Mouse (Mus musculus) ovary, adult 18-20 months (tissue): ENCODE results near the gene Tpst1.

Source experiments
- DNase-seq: peaks from one replicate; pipeline ENCODE4 v3.0.0; 2022; ENCODE audit warnings: low spot score, mixed read lengths

Tpst1 gene

GRCm38 (mm10) chr5:130143977-130144333 is 70.8 kb downstream of the Tpst1 start:
- peak; percentile 89 for DNase-seq

GRCm38 (mm10) chr5:130144334-130145312 is 71.5 kb downstream of the Tpst1 start, which contains the start of gene Kctd7:
Gene Kctd7 (plus strand): TSS chr5:130144861.
- DNase-seq: peak; percentile 96

DNA sequence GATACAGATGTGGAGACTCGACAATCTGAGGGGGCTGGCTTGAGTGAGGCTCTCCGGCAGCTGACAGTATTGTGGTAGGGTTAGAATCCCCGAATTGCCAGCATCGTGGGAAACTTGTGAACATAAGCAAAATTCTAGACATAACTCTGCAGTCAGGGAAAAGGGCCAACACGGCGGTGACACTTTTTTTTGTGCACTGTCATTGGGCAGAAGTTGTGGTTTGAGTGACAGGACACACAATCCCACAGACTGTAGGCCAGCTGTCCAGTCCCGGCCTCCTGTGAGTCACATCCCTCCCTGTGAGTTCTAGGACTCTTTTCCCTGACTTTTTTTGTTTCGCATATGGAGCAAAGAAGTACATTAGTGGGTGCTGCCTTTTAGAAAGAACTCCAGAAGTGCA is 72.8 kb downstream of the Tpst1 start:
- DNase-seq: no peak

DNA sequence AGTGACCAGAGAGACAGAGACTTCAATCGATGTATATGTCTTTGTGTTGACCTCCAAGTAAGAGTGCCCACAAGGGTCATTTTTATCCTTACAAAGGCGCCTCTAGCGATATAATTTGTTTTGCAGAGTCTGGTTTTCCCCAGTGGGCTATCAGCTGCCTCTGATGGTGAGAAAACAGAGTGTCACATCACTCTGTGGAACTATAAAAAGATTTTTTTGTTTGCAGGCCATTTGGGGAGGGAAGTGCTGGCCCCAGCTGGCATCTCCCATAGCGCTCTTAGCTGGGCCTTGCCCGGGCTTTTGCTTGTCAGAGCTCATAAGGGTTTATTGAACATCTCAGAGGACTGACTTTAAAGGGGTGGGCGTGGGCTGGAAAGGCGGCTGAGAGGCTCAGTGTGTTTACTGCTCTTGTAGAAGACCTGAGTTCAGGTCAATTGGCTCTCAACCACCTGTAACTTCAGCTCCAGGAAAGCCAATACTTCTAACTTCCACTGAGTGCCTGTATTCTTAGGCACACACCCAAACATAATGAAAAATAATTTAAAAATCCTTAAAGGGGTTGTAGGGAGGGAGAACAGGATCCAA is 76.7 kb downstream of the Tpst1 start:
- no peak for DNase-seq

DNA sequence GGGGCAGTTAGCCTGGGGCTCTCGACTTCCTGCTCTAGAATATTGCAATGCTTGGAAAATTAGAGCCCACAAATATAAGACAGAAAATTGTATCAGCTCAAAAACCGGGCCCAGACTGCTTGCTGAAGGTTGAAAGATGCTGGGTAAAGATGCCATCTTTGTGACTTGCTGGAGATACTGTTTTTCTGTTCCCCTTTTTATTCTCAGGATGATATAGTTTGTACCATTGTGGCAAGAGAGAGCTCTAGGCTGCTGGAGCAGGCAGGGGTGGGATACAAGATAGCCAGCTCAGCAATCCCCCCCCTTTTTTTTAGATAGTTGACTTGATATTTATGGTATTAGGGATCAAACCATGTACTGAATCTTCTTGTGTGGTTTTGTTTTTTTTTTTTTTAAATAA is 81.2 kb downstream of the Tpst1 start:
- DNase-seq: no peak

GRCm38 (mm10) chr5:130158545-130158944 is 85.4 kb downstream of the Tpst1 start:
- DNase-seq: no peak

GRCm38 (mm10) chr5:130159761-130160201 is 86.7 kb downstream of the Tpst1 start:
- DNase-seq: no peak

GRCm38 (mm10) chr5:130163670-130164069 is 90.5 kb downstream of the Tpst1 start:
- peak; percentile 48 for DNase-seq

DNA sequence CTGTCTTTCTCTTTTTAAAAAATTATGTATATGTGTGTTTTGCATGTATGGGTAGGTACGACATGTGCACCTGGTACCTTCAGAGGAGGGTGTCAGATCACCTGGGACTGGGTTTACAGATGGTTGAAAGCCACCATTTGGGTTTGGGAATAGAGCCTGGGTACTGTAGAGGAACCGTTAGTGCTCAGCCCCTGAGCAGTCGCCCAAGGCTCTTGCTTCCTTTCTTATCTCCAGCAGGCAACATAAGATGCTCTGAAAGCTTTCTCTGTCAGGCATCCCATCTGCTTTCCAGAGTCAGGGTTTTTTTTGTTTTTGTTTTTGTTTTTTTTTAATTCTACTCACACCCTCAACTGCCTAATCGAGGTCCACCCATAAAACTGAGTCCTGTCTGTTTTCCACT is 92.1 kb downstream of the Tpst1 start:
- DNase-seq: no peak

DNA sequence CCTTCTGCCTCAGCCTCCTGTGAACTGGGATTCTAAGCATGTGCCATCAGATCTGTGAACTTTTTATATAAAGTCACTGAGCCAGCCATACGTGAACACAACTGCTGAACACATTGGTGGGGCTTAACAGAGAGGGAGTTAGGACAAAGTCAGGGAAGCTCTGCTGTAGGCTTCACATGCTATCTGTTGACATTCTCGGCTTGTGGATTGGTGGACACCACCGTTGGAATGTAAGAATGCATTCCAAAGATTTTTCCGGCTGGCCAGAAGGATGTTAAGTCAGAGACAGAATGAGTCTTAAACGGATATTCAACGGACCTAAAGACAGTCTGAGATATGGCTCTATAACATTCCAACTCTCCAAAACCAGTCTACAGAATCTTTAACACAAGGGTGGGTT is 96.0 kb downstream of the Tpst1 start:
- DNase-seq: no peak

- no peak for DNase-seq
Observed at GRCm38 (mm10) chr5:130170666-130171422, 97.7 kb downstream of the Tpst1 start.

DNA sequence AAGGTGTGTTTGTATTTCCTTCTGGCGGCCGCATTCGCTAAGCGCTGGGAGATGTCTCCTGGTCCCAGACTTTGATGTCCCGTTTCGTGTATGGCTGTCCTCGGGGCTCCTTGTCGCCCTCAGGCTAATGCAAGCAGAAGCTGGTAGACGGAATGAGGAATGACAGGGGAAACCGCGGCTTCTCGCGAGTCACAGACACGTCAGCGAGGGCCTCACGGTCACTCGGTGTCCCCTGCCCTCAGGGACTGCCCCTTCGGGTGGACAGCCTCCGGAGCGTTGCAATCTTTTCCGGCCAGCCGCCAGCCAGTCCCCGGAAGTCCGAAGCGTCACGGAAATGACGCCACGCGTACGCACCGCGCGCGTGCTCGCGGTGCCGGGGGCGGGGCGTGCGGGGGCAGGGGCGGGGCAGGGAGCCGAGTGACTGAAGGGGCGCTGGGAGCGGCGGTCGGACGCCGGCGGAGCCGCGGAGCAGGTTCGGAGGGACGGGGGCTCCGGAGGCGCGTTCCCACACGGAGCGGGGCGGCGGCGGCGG is 98.4 kb downstream of the Tpst1 start, which contains the start of gene Rabgef1:
Rabgef1 (plus strand) TSS at position 376 of the 532 bp plus-strand sequence.
- peak; percentile 87 for DNase-seq

DNA sequence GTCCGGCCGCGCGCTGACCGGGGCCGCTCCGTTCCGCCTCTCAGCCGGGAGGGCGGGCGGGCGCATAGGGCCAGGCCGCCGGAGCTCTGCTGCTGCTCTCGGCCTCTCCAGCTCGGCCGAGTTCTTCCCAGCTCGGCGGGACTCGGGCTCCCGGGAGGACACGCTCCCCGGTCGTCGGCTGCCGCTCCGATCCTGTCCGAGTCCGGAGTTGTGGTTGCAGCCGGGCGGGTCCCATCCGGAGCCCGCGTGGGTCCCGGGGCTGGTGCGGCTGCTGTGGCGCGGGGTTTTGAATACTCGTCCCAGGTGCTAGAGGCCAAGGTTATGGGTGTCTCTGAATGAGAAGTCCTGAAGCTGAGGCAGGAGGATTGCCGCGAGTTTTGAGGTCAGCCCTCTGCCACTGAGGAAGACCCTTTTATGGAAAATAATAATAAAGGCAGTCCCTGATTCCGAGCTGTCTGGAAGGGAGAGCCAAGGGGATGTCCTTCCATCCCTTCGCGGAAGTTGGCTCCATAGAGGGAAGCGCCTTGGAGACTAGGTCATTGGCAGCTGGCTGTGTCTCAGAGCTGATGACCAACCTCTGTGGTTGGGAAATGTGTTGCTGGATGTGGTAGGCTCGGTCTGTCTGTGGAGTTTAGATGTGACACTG is 99.0 kb downstream of the Tpst1 start:
- DNase-seq: peak; percentile 35

GRCm38 (mm10) chr5:130173012-130173411 is 99.9 kb downstream of the Tpst1 start:
- DNase-seq: no peak

- DNase-seq: no peak
Observed at GRCm38 (mm10) chr5:130177871-130178270, 104.7 kb downstream of the Tpst1 start.

DNA sequence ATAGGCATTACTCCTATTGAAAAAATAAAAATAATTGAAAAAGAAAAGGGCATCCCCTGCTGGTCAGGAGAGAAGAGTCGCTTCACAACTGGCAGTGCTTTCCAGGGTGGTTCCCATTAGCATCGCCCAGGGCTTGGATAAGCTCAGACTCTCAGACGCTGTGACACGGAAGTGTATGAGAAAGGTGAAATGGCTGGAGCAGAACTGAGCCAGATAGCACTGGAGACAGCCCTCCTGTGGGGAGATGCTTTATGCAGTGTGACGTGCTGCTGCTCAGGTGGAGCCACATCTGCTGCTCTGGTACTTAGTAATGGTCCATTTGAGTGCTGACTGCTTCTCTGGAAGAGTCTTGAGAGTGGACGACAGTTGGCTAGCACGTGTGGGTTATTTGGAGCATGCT is 107.2 kb downstream of the Tpst1 start:
- DNase-seq: no peak

GRCm38 (mm10) chr5:130181740-130182540 is 108.8 kb downstream of the Tpst1 start:
- no peak for DNase-seq

GRCm38 (mm10) chr5:130182541-130182821 is 109.4 kb downstream of the Tpst1 start:
- DNase-seq: no peak

DNA sequence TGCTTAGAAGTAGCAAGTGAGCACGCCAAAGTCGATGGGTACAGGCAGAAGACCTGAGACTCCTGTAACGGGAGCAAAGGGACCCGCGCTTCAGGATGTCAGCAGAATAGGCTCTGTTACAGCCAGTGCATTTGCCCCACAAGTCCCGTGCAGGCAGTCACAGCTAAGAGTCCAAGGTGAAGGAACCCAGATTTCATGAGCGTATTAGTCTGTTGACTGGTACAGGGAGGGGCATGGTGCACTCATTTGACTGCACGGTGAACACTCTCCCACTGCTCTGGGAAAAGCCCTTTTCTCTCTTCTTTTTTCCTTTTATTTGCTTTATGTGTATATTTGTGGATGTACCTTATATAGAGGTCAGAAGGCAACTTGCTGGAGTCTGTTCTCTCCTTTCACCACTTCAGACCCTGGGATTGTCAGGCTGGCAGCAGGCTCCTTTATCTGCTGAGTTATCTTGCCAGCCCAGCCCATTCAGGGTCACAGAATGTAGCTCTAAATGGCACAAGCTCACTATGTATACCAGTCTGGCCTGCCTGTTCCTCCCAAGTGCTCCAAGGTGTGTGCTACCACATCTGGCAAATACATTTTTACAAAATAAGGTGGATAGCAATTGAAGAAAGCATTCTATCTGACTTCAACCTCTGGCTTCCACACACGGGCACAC is 111.2 kb downstream of the Tpst1 start:
- no peak for DNase-seq

DNA sequence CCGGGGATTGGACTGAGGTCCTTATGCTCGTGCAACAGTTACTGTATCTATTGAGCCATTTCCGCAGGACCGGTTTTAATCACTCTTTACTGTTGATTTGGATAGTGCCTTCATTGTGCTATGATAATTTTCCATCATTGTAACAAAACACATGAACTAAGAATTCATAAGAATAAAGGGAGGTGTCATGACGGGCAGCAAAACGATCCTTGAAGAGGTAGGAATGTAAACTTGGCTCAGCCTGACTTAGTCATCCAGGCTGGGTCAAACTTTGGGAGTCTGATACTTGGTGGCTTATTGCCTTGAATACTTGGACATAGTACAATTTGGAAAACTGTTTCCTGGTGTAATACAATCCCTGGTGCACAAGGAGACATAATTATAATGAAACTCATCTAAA is 112.2 kb downstream of the Tpst1 start:
- DNase-seq: no peak
